In genomic region chr4:114680360-114680759, GRCm38 (mm10) we compare ENCODE assay signal across 20 mouse cellular contexts.
DNase-seq lines count a peak whose midpoint lies in the region; ATAC-seq and TF ChIP-seq lines count a peak whose summit lies in the region.
"Had no signal": no experiment of that assay in that cellular context is flagged by ENCODE, and none has a peak within 500 bp of the region (broad histone marks: within the 10 kb centered on the region; RNA-seq: fewer than 3 reads in every experiment).

No protein-coding gene starts in this region.

- H3K9me3 ChIP-seq in kidney, embryonic 14.5 days (ENCODE audit: control insufficient read depth, low read length): no peaks in the 10 kb centered on the region
- H3K9me3 ChIP-seq in stomach, embryonic 16.5 days (replicated peaks; ENCODE audit: control insufficient read depth, low read length): no peaks in the 10 kb centered on the region
- H3K9me3 ChIP-seq in stomach, postnatal 0 days (ENCODE audit: control insufficient read depth, low read length): no peaks in the 10 kb centered on the region
- H3K9me3 ChIP-seq in limb, embryonic 10.5 days (replicated peaks): no peaks in the 10 kb centered on the region
- H3K9me3 ChIP-seq: hindbrain, embryonic 13.5 days had no signal

- 0 out of 2 replicates have a peak overlapping the region, but pooled peaks have one; percentile 13 for H3K4me2 ChIP-seq in kidney, embryonic 14.5 days (replicated peaks; ENCODE audit: low read depth, low read length)
- no peak overlapping the region for H3K4me2 ChIP-seq in stomach, embryonic 16.5 days (ENCODE audit: low read depth, low read length)
- no peak overlapping the region for H3K4me2 ChIP-seq in stomach, postnatal 0 days (replicated peaks; ENCODE audit: low read depth)
- H3K4me2 ChIP-seq: heart, embryonic 11.5 days; hindbrain, embryonic 13.5 days; liver, embryonic 11.5 days had no signal

- no peak overlapping the region for H3K9ac ChIP-seq in kidney, embryonic 14.5 days (ENCODE audit: low read depth, low read length)
- H3K9ac ChIP-seq in stomach, embryonic 16.5 days (ENCODE audit: low read length): peak overlapping the region; percentile 24; the same call in 1 of the 2 replicates
- no peak overlapping the region for H3K9ac ChIP-seq in stomach, postnatal 0 days (ENCODE audit: low read length)
- H3K9ac ChIP-seq: hindbrain, embryonic 13.5 days had no signal

- intact Hi-C loops in left cerebral cortex, postnatal 4 days (cut with DNase I): no loop called here

- no peak overlapping the region for H3K4me3 ChIP-seq in kidney, embryonic 14.5 days (ENCODE audit: low read length)
- H3K4me3 ChIP-seq in stomach, embryonic 16.5 days (replicated peaks; ENCODE audit: low read length): no peak overlapping the region
- H3K4me3 ChIP-seq in stomach, postnatal 0 days (ENCODE audit: low read depth, low read length): no peak overlapping the region
- H3K4me3 ChIP-seq in limb, embryonic 10.5 days: no peak overlapping the region
- H3K4me3 ChIP-seq: erythroblast, embryonic 14.5 days; hindbrain, embryonic 13.5 days had no signal

- DNase-seq in kidney, postnatal 36 days: no peak
- no peak for DNase-seq in stomach, postnatal 0 days (ENCODE audit: low spot score)
- no peak for DNase-seq in limb, embryonic 10.5 days (ENCODE audit: low spot score)
- DNase-seq in gastrocnemius, postnatal 10 days: no peak
- no peak for DNase-seq in left cerebral cortex, postnatal 4 days
- DNase-seq: adrenal gland, adult 2 months; cerebellum, adult 9-10 months; heart, postnatal 10 days; kidney, postnatal 14 days; layer of hippocampus, adult 9-11 months; lung, adult 18-20 months; lung, postnatal 36 days; right cerebral cortex, postnatal 4 days had no signal

- peak overlapping the region; percentile 59; the same call in 1 of the 2 replicates for H3K27ac ChIP-seq in kidney, embryonic 14.5 days (ENCODE audit: low read depth, low read length)
- no peak overlapping the region for H3K27ac ChIP-seq in stomach, embryonic 16.5 days (ENCODE audit: low read length)
- H3K27ac ChIP-seq in stomach, postnatal 0 days (replicated peaks): no peak overlapping the region
- peak overlapping the region; percentile 54; the same call in 1 of the 2 replicates for H3K27ac ChIP-seq in limb, embryonic 10.5 days
- H3K27ac ChIP-seq: hindbrain, embryonic 13.5 days had no signal

- peaks cover 37% of the 10 kb centered on the region for H3K4me1 ChIP-seq in kidney, embryonic 14.5 days (ENCODE audit: control insufficient read depth, insufficient read depth, low read length)
- peaks cover 7% of the 10 kb centered on the region for H3K4me1 ChIP-seq in stomach, embryonic 16.5 days (ENCODE audit: control insufficient read depth, insufficient read depth, low read length)
- H3K4me1 ChIP-seq in stomach, postnatal 0 days (replicated peaks; ENCODE audit: control insufficient read depth, insufficient read depth): no peaks in the 10 kb centered on the region
- peaks cover 69% of the 10 kb centered on the region for H3K4me1 ChIP-seq in limb, embryonic 10.5 days

- 6% methylated on average over 6 of the region's 6 CpGs for WGBS in kidney, embryonic 14.5 days
- 28% methylated on average over 6 of the region's 6 CpGs for WGBS in stomach, embryonic 16.5 days
- 32% methylated on average over 6 of the region's 6 CpGs for WGBS in stomach, postnatal 0 days
- 22% methylated on average over 6 of the region's 6 CpGs for WGBS in limb, embryonic 10.5 days

- no peak for TF ChIP-seq EP300 in stomach, postnatal 0 days (optimal IDR thresholded peaks at IDR 0.05)

- no peaks in the 10 kb centered on the region; the same call in 1 of the 2 replicates for H3K27me3 ChIP-seq in kidney, embryonic 14.5 days (ENCODE audit: control insufficient read depth, insufficient read depth, low read length)
- H3K27me3 ChIP-seq in stomach, embryonic 16.5 days (ENCODE audit: control insufficient read depth, insufficient read depth, low read length): peaks cover 4% of the 10 kb centered on the region
- no peaks in the 10 kb centered on the region for H3K27me3 ChIP-seq in stomach, postnatal 0 days (ENCODE audit: control insufficient read depth, insufficient read depth, low read length)
- H3K27me3 ChIP-seq in limb, embryonic 10.5 days (ENCODE audit: low read depth, poor library complexity, severe bottlenecking): peaks cover 93% of the 10 kb centered on the region

- ATAC-seq in kidney, embryonic 14.5 days (ENCODE audit: low FRiP score, low TSS enrichment): peak; percentile 66
- ATAC-seq in stomach, embryonic 16.5 days (ENCODE audit: insufficient read depth, low FRiP score): no peak
- ATAC-seq in stomach, postnatal 0 days (ENCODE audit: low FRiP score, low TSS enrichment): no peak
- ATAC-seq: forebrain, embryonic 16.5 days had no signal

- TF ChIP-seq CTCF in stomach, postnatal 0 days (IDR thresholded peaks at IDR 0.05; ENCODE audit: low read depth): no peak

- H3K36me3 ChIP-seq in kidney, embryonic 14.5 days (ENCODE audit: control insufficient read depth, insufficient read depth, low read length): no peaks in the 10 kb centered on the region
- no peaks in the 10 kb centered on the region for H3K36me3 ChIP-seq in stomach, embryonic 16.5 days (ENCODE audit: control insufficient read depth, insufficient read depth, low read length)
- no peaks in the 10 kb centered on the region for H3K36me3 ChIP-seq in stomach, postnatal 0 days (ENCODE audit: control insufficient read depth, insufficient read depth, low read length)
- H3K36me3 ChIP-seq in limb, embryonic 10.5 days: no peaks in the 10 kb centered on the region
- H3K36me3 ChIP-seq: hindbrain, embryonic 13.5 days had no signal

Comparison
In these comparisons a context has a peak if more than half of its experiments do, and no peak if none do; other contexts are left out.
1. H3K27ac ChIP-seq: peak in kidney, embryonic 14.5 days (single experiment) and limb, embryonic 10.5 days (single experiment); none in stomach, embryonic 16.5 days (single experiment) and stomach, postnatal 0 days (single experiment).